Mouse (Mus musculus): Measurements from ENCODE around the gene BC003965.
"Not testable (repeated sequence)": the region's sequence is repeated elsewhere in the genome, so short reads cannot be mapped to it uniquely, and the experiment has no call there.

BC003965 gene

GRCm38 (mm10) chr17:25219492-25220295 is 35.3 kb downstream of the BC003965 start:
- no peak for DNase-seq (ENCODE audit: low read depth, low spot score)

GRCm38 (mm10) chr17:25220746-25221145 is 36.4 kb downstream of the BC003965 start:
- DNase-seq (ENCODE audit: low read depth, low spot score) = no peak

GRCm38 (mm10) chr17:25221821-25222503 is 37.6 kb downstream of the BC003965 start:
- no peak for DNase-seq (ENCODE audit: low read depth, low spot score)

GRCm38 (mm10) chr17:25222504-25222940 is 38.2 kb downstream of the BC003965 start:
- DNase-seq (ENCODE audit: low read depth, low spot score) = not testable (repeated sequence)

GRCm38 (mm10) chr17:25222951-25223601 is 38.7 kb downstream of the BC003965 start:
- no peak for DNase-seq (ENCODE audit: low read depth, low spot score)

GRCm38 (mm10) chr17:25224586-25225222 is 40.4 kb downstream of the BC003965 start:
- DNase-seq (ENCODE audit: low read depth, low spot score) = no peak

GRCm38 (mm10) chr17:25225659-25226058 is 41.3 kb downstream of the BC003965 start:
- no peak for DNase-seq (ENCODE audit: low read depth, low spot score)

GRCm38 (mm10) chr17:25227991-25228390 is 43.6 kb downstream of the BC003965 start:
- DNase-seq (ENCODE audit: low read depth, low spot score) = no peak

- DNase-seq (ENCODE audit: low read depth, low spot score) = not testable (repeated sequence)
These were observed 45.8 kb downstream of the BC003965 start for GRCm38 (mm10) chr17:25230014-25230655.

GRCm38 (mm10) chr17:25230700-25231099 is 46.3 kb downstream of the BC003965 start:
- no peak for DNase-seq (ENCODE audit: low read depth, low spot score)

GRCm38 (mm10) chr17:25231621-25232020 is 47.3 kb downstream of the BC003965 start:
- not testable (repeated sequence) for DNase-seq (ENCODE audit: low read depth, low spot score)

- DNase-seq (ENCODE audit: low read depth, low spot score) = no peak
These were observed 51.3 kb downstream of the BC003965 start for GRCm38 (mm10) chr17:25235635-25236034.

Data from WW6 (cell line).